Mouse (Mus musculus): ENCODE measurements around the gene Srl. TPM values are rescaled to one million over a fixed set of nuclear protein-coding genes. Genes with fewer than 3 reads are reported as not detected.

The Srl gene
- total and polyA plus RNA-seq, 2 experiments from 2014 or later, result 419 to 910 TPM

DNA sequence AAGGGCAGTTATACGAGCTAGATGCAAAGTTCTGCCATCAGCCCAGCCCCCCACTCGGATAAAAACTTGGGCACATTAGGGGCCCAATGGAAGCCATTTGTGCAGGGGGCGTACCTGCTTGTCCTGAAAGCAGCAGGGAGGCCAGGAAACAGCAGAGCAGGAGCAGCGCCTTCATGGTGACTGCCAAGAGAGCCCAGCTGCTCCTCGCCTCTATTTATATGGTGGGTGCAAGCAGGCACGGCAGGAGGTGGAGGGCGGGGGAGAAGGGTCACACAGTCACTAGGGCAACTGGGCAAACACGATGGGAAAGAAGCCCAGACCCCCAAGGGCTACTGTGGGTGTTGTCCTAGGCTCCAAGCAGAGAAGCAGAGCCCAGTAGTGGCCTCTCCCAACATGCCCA is 18.7 kb downstream of the Srl start:
- Histone ChIP-seq H3K27ac (ENCODE audit: low read depth) (peak overlapping the region; percentile 99), H3K4me1 (ENCODE audit: control insufficient read depth, insufficient read depth) (no peaks in the 10 kb centered on the region; the same call in 1 of the 2 replicates), H3K4me2 (ENCODE audit: low read depth, low read length) (peak overlapping the region; percentile 60), H3K36me3 (replicated peaks; ENCODE audit: control insufficient read depth, insufficient read depth, low read length) (no peaks in the 10 kb centered on the region), H3K9me3 (replicated peaks; ENCODE audit: control insufficient read depth, low read length) (0 out of 2 replicates have a peak, but pooled peaks cover 3% of the 10 kb centered on the region), H3K9ac (replicated peaks; ENCODE audit: low read depth, low read length) (peak overlapping the region; percentile 92), H3K27me3 (ENCODE audit: control insufficient read depth, insufficient read depth, low read length) (no peaks in the 10 kb centered on the region), H3K4me3 (ENCODE audit: low read depth, low read length) (peak overlapping the region; percentile 69)
- ATAC-seq (ENCODE audit: insufficient read depth, low read depth) (peak; percentile 57), DNase-seq (ENCODE audit: low spot score) (peak; percentile 81)
- 0 out of 2 replicates have a peak, but pooled peaks have one; percentile 1 for TF ChIP-seq CTCF (IDR thresholded peaks at IDR 0.05; ENCODE audit: low read depth)
- no peak for TF ChIP-seq EP300 (IDR thresholded peaks at IDR 0.05; ENCODE audit: low read depth)
- WGBS, result 38% methylated on average over 8 of the region's 8 CpGs

DNA sequence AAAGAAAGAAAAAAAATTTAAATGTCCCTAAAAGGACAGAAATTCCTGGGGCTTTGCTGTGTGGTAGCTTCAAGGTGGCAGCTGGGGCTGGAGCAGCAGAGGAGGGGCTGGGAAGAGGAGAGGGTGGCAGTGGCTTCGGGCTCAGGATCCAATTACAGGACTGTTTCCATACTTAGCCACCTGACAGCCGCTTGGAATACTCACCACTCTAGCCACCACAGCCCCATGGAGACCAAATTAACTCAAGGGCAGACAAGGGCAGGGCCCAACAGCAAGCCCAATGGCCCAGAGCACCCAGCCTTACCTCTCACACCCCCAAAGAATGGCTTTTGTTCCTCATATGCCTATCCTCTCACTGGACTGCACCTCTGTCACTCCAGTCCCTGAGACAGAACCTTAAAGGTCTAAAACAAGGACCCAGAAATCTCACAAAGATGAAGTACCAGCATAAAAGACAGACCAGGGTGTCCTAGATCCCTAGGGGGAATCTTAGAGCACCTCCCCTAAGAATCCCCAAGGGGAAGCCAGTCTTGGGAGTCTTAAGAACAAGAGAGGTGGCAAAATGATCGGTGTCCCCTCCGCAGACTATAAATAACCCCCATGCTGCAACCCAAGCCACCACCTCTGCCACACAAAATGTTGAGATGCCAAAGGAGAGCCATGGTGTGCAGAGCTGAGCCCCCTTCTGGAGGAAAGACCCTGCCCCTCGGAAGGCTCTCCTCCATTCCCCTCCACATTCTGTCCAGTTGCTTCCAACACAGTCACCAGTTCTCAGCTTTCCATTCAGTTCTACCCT is 19.7 kb downstream of the Srl start:
- Histone ChIP-seq H3K4me1 (ENCODE audit: control insufficient read depth, insufficient read depth) (peaks cover 3% of the 10 kb centered on the region; the same call in 1 of the 2 replicates), H3K27me3 (ENCODE audit: control insufficient read depth, insufficient read depth, low read length) (no peaks in the 10 kb centered on the region), H3K36me3 (replicated peaks; ENCODE audit: control insufficient read depth, insufficient read depth, low read length) (no peaks in the 10 kb centered on the region), H3K9me3 (replicated peaks; ENCODE audit: control insufficient read depth, low read length) (no peaks in the 10 kb centered on the region), H3K9ac (replicated peaks; ENCODE audit: low read depth, low read length) (peak overlapping the region; percentile 92), H3K4me2 (ENCODE audit: low read depth, low read length) (peak overlapping the region; percentile 70), H3K27ac (ENCODE audit: low read depth) (peak overlapping the region; percentile 99), H3K4me3 (ENCODE audit: low read depth, low read length) (peak overlapping the region; percentile 69)
- ATAC-seq (ENCODE audit: insufficient read depth, low read depth), result peak; percentile 93
- 19% methylated on average over 5 of the region's 5 CpGs for WGBS
- DNase-seq (ENCODE audit: low spot score), result peak; percentile 95
- TF ChIP-seq EP300 (IDR thresholded peaks at IDR 0.05; ENCODE audit: low read depth) (no peak), CTCF (IDR thresholded peaks at IDR 0.05; ENCODE audit: low read depth) (no peak)

DNA sequence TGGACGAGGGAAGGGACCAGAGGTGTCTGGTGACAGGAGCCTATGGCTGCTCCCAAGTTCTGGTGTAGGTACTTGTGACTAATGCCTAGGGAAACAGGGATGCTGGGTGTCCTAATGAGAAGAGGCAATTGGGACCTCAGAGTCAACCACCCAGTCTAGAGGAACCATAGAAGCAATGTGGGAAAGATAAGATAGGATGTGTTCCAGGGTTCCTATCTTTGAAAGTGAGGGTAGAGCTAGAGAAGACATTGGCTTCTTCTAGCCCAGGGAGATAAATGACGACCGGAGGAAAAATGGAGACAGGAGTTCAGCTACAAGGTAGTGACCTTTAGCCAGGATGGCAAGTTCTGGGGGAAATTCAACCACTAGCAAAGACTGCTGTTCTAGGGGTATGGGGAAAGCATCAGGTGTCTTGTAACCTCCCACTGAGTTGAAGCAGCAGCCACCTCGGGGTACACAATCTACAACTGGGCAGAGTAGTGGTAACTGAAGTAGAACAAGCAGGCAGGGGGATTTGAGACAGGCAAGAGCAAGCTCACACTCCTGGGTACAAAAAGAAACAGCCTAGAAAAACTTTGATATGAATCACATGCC is 20.4 kb downstream of the Srl start:
- DNase-seq (ENCODE audit: low spot score) (no peak), ATAC-seq (ENCODE audit: insufficient read depth, low read depth) (no peak)
- Histone ChIP-seq H3K27me3 (ENCODE audit: control insufficient read depth, insufficient read depth, low read length) (no peaks in the 10 kb centered on the region), H3K4me3 (ENCODE audit: low read depth, low read length) (peak overlapping the region; percentile 69), H3K36me3 (replicated peaks; ENCODE audit: control insufficient read depth, insufficient read depth, low read length) (no peaks in the 10 kb centered on the region), H3K27ac (ENCODE audit: low read depth) (peak overlapping the region; percentile 99), H3K9ac (replicated peaks; ENCODE audit: low read depth, low read length) (peak overlapping the region; percentile 92), H3K9me3 (replicated peaks; ENCODE audit: control insufficient read depth, low read length) (no peaks in the 10 kb centered on the region), H3K4me1 (ENCODE audit: control insufficient read depth, insufficient read depth) (peaks cover 6% of the 10 kb centered on the region; the same call in 1 of the 2 replicates), H3K4me2 (ENCODE audit: low read depth, low read length) (peak overlapping the region; percentile 70)
- WGBS, result 29% methylated on average over 4 of the region's 4 CpGs
- TF ChIP-seq CTCF (IDR thresholded peaks at IDR 0.05; ENCODE audit: low read depth) (no peak), EP300 (IDR thresholded peaks at IDR 0.05; ENCODE audit: low read depth) (no peak)

DNA sequence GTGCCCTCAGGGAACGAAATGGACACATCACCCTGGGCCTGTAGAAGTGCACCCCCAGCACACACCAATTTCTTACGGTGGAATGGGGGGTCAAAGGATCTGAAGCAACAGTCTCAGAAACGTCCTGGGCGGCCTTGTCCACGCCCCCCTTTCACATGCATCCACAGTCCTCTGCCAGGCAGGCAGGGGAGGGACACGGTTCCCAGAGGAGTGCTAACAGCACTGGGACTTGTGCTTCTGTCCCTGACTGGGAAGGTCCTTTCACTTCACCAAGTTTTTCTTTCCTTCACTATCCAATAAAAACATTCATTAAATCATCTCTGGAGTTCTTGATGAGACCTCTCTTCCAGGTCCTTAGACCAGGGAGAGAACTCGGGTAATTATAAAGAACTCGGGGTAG is 20.9 kb downstream of the Srl start:
- H3K4me2 ChIP-seq (ENCODE audit: low read depth, low read length), result peak overlapping the region; percentile 70
- peak overlapping the region; percentile 69 for H3K4me3 ChIP-seq (ENCODE audit: low read depth, low read length)
- WGBS, result 31% methylated on average over 8 of the region's 8 CpGs
- H3K4me1 ChIP-seq (ENCODE audit: control insufficient read depth, insufficient read depth), result peaks cover 6% of the 10 kb centered on the region; the same call in 1 of the 2 replicates
- no peaks in the 10 kb centered on the region for H3K36me3 ChIP-seq (replicated peaks; ENCODE audit: control insufficient read depth, insufficient read depth, low read length)
- no peak for TF ChIP-seq CTCF (IDR thresholded peaks at IDR 0.05; ENCODE audit: low read depth)
- peak; percentile 66 for DNase-seq (ENCODE audit: low spot score)
- peak overlapping the region; percentile 99 for H3K27ac ChIP-seq (ENCODE audit: low read depth)
- H3K9me3 ChIP-seq (replicated peaks; ENCODE audit: control insufficient read depth, low read length), result no peaks in the 10 kb centered on the region
- no peaks in the 10 kb centered on the region for H3K27me3 ChIP-seq (ENCODE audit: control insufficient read depth, insufficient read depth, low read length)
- H3K9ac ChIP-seq (replicated peaks; ENCODE audit: low read depth, low read length), result peak overlapping the region; percentile 92
- 0 out of 2 replicates have a peak, but pooled peaks have one; percentile 15 for ATAC-seq (ENCODE audit: insufficient read depth, low read depth)

DNA sequence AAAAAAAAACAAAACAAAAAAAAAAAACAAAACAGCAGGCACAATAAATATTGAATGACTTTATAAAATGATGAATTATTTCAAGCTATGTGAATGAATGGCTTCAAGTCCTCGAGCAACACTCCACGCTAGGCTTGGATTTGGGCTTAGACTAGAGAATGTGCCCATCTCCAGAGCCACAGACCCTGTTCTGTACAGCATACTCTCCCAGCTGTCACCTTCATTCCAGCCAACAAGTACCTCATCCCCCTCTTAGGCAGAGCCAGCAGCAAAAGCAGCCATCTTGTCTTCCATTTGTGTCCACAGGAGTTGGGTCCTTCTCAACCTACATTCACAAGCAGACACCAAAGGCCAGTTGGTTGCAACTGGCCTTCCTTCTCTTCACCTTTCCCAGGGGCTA is 21.8 kb downstream of the Srl start:
- Histone ChIP-seq H3K4me2 (ENCODE audit: low read depth, low read length) (peak overlapping the region; percentile 70), H3K4me1 (ENCODE audit: control insufficient read depth, insufficient read depth) (peaks cover 13% of the 10 kb centered on the region), H3K27ac (ENCODE audit: low read depth) (peak overlapping the region; percentile 99), H3K27me3 (ENCODE audit: control insufficient read depth, insufficient read depth, low read length) (no peaks in the 10 kb centered on the region), H3K36me3 (replicated peaks; ENCODE audit: control insufficient read depth, insufficient read depth, low read length) (no peaks in the 10 kb centered on the region), H3K9me3 (replicated peaks; ENCODE audit: control insufficient read depth, low read length) (no peaks in the 10 kb centered on the region), H3K9ac (replicated peaks; ENCODE audit: low read depth, low read length) (peak overlapping the region; percentile 92), H3K4me3 (ENCODE audit: low read depth, low read length) (peak overlapping the region; percentile 69)
- no peak for DNase-seq (ENCODE audit: low spot score)
- no peak for TF ChIP-seq EP300 (IDR thresholded peaks at IDR 0.05; ENCODE audit: low read depth)
- no peak for TF ChIP-seq CTCF (IDR thresholded peaks at IDR 0.05; ENCODE audit: low read depth)
- ATAC-seq (ENCODE audit: insufficient read depth, low read depth), result no peak
- WGBS, result 72% methylated on average over 2 of the region's 2 CpGs

Data from heart, postnatal 0 days (tissue).